Mouse (Mus musculus) megakaryocyte, adult 5-6 weeks (primary cell): ENCODE data around the gene Igfbpl1. TPM values are rescaled to one million over a fixed set of nuclear protein-coding genes. Genes with fewer than 3 reads are reported as not detected.

ENCODE experiments used
- ATAC-seq: 2 replicates; pipeline ENCODE4 v1.8.0; 2016; ENCODE audit warnings: mild to moderate bottlenecking, inconsistent platforms; ENCODE audit not compliant: poor library complexity, severe bottlenecking
- total RNA-seq, 2 experiments: library from RNA; stranded (forward) in 1 of 2; stranded (reverse) in 1 of 2; fragments of 153-499, 151-499 nt in 1 of 2; fragments of 221-1000, 200-1000 nt in 1 of 2; gene quantifications; 2 replicates each; pipeline versions ENCODE4 v1.2.3 to v1.2.4; 2015 to 2017

The Igfbpl1 gene
- total RNA-seq (2015) (not detected in 2 replicates), total RNA-seq (2017) (not detected in 2 replicates)

DNA sequence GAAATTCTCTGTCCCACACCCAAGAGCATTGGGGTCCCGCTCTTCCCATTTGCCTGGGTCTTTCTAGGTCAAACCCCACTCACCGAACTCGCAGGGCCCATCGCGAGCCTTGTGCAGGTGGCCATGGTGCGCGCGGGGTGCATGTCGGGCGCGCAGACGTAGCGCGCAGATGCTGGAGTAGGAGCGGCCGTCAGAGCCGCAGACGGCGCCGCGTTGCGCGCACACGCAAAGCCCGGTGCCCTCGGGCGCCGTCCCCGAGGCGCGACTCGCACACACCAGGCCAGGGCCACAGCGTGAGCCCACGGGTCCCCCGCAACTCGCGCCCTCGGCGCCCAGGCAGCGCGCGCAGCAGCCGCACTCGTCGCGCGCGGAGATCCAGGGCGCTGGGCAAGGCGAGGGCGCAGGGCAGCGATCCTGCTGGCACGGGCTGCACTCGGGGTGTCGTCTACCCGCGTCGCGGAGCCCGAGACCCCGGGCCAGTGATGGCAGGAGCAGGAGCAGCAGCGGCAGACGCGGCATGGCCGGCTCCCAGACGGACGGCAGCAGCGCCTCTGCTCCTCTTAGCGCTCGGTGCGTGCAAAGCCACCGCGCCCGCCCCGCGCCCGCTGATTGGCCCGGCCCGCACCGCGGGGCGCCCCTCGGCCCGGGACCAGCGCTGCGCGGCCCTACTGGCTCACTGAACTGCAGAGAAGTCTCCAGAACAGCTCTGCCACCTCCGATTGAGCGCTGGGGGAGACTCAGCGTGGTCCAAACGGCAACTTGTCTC, at the start of gene Igfbpl1:
Igfbpl1 (minus strand) TSS at position 649 of the 766 bp plus-strand sequence.
- ATAC-seq, result no peak

DNA sequence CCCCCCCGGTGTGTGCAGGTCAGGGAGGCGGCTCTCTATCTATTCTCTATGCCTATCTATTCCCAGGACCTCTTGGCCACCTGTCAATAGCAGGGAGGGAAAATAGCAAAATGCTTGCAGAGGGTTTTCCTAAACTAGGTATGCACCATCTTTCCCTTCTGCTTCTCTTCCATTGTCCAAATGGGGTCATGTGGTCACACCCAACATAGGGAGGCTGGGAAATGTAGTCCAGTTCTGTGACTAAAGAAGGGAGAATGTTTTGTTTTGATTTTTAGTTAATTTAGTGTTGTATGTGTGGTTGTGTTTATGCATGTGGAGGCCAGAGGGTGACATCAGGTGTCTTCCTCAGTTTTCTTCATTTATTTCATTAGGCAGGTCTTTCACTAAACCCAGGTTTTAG, 45.4 kb upstream of the Igfbpl1 start:
- ATAC-seq, result no peak

GRCm38 (mm10) chr4:45869021-45869815, 42.5 kb upstream of the Igfbpl1 start:
- no peak for ATAC-seq

- no peak for ATAC-seq
Observed at GRCm38 (mm10) chr4:45867416-45867815, 40.7 kb upstream of the Igfbpl1 start.

- no peak for ATAC-seq
Observed at GRCm38 (mm10) chr4:45861160-45861559, 34.4 kb upstream of the Igfbpl1 start.

DNA sequence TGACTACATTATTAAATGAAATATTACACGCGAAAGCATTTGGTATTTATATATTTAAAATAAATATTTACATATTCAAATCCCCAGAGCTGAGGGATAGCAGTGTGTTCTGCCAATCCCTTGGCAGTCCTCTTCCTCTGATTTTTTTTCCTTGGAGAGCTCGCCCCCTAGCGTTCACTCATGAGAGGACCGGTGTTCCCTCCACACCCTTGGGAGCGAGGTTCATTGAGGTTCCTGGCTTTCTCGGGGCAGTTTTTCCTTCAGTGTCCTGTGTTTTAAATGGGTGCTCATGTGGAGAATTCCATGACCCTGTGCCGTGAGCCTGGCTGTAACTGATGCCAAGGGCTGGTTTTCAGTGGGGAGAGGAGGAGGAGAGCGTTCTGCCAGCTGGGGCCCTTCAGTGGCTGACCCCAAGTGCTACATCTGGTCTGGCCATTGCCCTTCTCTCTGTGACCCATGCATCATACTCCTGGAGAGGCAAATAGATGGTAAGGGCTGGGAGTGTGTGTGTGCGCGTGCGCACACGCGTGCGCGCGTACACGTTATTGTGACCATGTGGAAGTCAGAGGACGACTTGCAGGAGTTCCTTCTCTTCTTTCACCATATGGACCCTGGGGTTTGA, 29.2 kb upstream of the Igfbpl1 start:
- ATAC-seq, result peak; percentile 52; the same call in 1 of the 2 replicates

GRCm38 (mm10) chr4:45853496-45854246, 26.9 kb upstream of the Igfbpl1 start:
- no peak for ATAC-seq

DNA sequence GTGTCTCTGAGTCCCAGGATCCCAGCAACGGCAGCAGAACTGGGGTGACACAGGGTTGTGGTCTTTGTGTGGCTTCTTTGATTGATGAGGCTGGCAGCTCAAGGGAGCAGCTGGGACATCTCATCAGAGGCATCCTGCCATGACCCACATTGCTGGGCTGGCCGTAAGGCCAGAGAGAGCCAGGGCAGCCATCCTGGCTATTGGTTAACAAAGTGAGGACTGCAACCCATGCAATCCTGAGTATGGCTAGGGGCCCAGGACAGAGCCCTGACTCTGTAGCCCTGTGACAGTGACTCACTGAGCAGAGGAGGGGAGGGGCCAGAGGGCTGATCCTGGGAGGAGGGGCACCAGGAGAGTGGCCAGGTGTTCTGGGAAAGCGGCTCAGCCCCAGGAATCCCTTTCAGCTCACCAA, 24.9 kb upstream of the Igfbpl1 start:
- ATAC-seq, result no peak

GRCm38 (mm10) chr4:45849419-45849818, 22.7 kb upstream of the Igfbpl1 start:
- ATAC-seq, result no peak

DNA sequence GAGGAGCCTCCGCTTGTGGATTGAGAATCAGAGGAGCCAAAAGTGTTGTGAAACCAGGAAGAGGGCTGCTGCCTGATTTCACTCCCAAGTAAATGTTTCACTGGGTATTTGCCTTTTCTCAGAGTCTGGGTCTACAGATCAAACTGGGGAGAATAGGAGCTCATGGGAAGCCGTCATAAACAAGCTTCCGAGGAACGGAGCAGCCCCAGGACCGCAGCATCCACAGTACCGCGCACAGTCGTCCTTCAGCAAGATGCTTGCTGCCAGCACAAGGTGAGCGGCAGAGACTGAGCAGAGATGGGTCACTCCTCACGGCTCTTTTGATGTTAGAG, 22.1 kb upstream of the Igfbpl1 start:
- no peak for ATAC-seq

DNA sequence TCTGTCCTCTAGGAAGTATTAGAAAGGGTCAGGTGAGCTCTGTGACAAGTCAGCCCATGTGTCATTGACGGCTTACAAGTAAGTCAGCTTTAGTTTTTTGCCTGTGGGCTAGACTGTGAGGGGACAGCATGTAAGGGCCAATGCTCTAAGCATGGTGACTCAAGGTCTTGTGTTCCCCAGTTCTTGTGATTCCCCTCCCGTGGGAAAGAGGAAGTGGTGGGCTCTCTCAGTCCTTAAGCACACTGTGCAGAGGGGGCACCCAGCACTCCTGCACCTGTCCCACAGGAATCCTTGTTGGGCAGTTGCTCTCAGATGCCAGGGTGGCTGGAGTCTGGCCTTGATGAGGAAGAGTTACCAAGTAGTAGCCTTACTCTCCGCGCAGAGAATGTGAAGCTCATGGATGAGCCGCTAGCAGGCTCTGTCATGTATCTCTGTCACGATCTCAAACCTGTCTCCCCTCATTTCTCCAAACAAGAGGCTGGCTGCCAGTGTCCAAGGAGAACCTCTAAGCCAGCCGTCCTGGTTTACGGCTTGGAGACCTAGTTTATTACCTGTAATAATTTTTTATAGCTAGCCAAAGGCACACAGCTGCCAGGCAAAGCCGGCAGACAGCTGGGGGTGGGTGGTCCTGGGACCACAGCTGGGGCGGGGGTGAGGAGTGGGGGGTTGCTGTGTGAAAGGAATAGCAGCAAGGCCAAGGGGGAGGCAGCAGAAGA, 21.5 kb upstream of the Igfbpl1 start, which contains the start of gene Stra6l:
Stra6l (plus strand) TSS at position 556 of the 716 bp plus-strand sequence.
- peak; percentile 47; the same call in 1 of the 2 replicates for ATAC-seq

GRCm38 (mm10) chr4:45846263-45846662, 19.5 kb upstream of the Igfbpl1 start:
- ATAC-seq, result no peak

DNA sequence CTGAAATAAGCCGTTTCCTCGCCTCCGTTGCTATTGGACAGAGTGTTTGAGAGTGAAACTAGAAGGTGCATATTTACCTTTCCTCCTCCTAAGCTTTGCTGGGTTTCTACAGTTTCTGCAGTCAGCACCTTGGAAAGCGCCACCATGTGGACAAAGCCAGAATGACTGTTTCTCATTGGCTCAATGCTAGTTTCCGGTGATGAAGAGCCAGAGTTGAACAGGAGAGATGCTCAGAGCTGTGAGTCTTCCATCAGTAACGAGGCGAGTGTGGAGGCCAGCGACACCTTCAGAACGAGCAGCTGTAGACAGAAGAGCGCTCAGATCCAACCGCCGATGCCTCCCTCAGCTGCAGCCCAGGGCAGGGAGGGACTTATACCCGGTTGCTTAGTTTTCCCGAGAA, 17.6 kb upstream of the Igfbpl1 start:
- no peak for ATAC-seq

GRCm38 (mm10) chr4:45833461-45833860, 6.7 kb upstream of the Igfbpl1 start:
- no peak for ATAC-seq

DNA sequence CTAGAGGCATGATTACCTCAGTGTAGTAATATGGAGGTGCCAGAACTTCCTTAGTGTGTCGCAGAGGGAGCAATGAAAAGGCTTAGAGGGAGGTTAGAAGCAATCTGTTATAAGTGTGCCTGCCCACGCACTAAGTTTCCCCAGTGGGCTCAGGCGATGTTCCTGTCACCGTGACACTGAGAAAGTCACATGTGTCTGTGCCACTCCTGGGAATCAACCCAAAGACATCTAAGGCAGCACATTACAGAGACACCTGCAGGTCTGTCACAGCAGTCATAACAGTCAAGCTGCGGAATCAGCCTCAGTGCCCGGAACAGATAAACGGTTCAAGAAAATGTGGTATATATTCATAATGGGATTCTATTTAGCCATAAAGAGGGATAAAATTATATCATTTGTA, 5.3 kb upstream of the Igfbpl1 start:
- no peak for ATAC-seq

DNA sequence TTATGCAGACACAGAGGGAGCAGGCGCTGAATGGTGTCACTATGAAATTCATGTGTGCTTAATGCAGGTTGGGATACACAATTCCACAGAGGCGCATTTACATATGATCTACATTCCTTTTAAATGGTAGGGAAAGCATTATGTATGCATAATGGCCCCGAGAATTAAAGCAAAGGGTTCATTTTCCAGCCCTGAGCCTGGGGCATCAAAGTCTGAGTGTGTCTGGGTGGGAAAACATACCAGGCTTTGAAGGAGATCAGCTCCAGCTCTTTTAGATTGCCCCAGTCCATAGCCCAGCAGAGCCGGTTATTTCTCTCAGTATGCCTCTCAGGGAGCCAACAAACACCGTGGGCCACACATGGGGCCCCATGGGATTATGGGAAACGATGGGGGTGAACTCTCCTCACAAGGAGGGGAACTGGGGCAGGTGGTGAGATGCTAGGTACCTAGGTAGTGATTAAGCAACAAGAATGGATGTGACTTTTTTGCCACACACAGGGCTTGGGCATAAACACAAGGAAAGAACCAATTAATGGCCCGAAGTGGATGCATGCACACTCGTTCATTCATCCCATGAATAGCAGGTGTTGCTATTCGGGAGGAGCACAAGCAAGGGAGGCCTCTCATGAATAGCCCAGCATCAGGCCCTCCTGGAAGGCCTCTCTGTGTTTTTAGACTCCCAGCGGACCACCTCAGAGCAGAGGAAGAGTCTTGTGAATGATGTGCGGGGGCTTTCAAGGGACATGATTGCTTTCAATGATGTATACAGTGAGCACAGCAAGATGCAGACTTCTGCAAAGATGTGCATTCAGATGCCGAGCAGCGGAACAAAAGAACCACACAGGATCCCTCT, 3.4 kb upstream of the Igfbpl1 start:
- ATAC-seq, result no peak

GRCm38 (mm10) chr4:45824761-45825556, 1.8 kb downstream of the Igfbpl1 start:
- ATAC-seq, result no peak

GRCm38 (mm10) chr4:45824049-45824760, 2.5 kb downstream of the Igfbpl1 start:
- no peak for ATAC-seq
